Mouse (Mus musculus) kidney, postnatal 0 days (tissue): ENCODE measurements at regions not wholly inside any gene's neighbourhood (a gene's known extent, or its start where the extent isn't known, plus 50 kb on each side); places are given as distances from the start of the nearest gene placed in this dataset.

ENCODE experiments used
- ATAC-seq: fragments of 200-750 bp; cut with Nextera tagmentation; replicated peaks from 2 replicates; pipeline ENCODE4 v1.8.0; 2017; ENCODE audit warnings: low read depth, moderate number of reproducible peaks, moderate TSS enrichment, moderate library complexity; ENCODE audit not compliant: low FRiP score
- DNase-seq: peaks from one replicate; pipeline ENCODE4 v3.0.0-alpha.2; 2016; ENCODE audit warnings: low spot score
- H3K27ac ChIP-seq: fragments of 300-500 bp; sonication (generic); 2 replicates; pipeline ENCODE4 v1.5.1; 2014; ENCODE audit warnings: mild to moderate bottlenecking
- H3K27me3 ChIP-seq: fragments of 300-500 bp; sonication (generic); 2 replicates; pipeline ENCODE4 v1.6.1; 2014; ENCODE audit warnings: low read length, mixed read lengths; ENCODE audit not compliant: insufficient read depth
- H3K36me3 ChIP-seq: fragments of 300-500 bp; sonication (generic); 2 replicates; pipeline ENCODE4 v1.6.1; 2014; ENCODE audit warnings: low read length, mixed read lengths; ENCODE audit not compliant: insufficient read depth
- H3K4me1 ChIP-seq: fragments of 300-500 bp; sonication (generic); replicated peaks from 2 replicates; pipeline ENCODE4 v1.6.1; 2014; ENCODE audit warnings: antibody characterized with exemption, low read length, mixed read lengths; ENCODE audit not compliant: insufficient read depth
- H3K4me2 ChIP-seq: fragments of 300-500 bp; sonication (generic); 2 replicates; pipeline ENCODE4 v1.6.1; 2014; ENCODE audit warnings: mild to moderate bottlenecking, low read length, moderate library complexity, mixed read lengths
- H3K4me3 ChIP-seq: fragments of 300-500 bp; sonication (generic); replicated peaks from 2 replicates; pipeline ENCODE4 v1.5.1; 2014; ENCODE audit warnings: low read depth, low read length
- H3K9ac ChIP-seq: fragments of 300-500 bp; sonication (generic); 2 replicates; pipeline ENCODE4 v1.6.1; 2014; ENCODE audit warnings: low read depth, low read length
- H3K9me3 ChIP-seq: fragments of 300-500 bp; sonication (generic); replicated peaks from 2 replicates; pipeline ENCODE4 v1.6.1; 2016; ENCODE audit warnings: low read length, inconsistent platforms, mixed read lengths
- CTCF ChIP-seq: IDR thresholded peaks from 2 replicates; pipeline ENCODE4 v1.5.1; 2016; ENCODE audit warnings: antibody characterized with exemption, low read depth, mild to moderate bottlenecking, moderate library complexity
- WGBS: fragments of 180-500 bp; shearing (Covaris S2); extraction: QIAGEN DNeasy Blood & Tissue Kit; methylation state at CpG from one replicate; pipeline ENCODE4 v1.1.7; 2014; 5-methylcytosine and 5-hydroxymethylcytosine counted together

DNA sequence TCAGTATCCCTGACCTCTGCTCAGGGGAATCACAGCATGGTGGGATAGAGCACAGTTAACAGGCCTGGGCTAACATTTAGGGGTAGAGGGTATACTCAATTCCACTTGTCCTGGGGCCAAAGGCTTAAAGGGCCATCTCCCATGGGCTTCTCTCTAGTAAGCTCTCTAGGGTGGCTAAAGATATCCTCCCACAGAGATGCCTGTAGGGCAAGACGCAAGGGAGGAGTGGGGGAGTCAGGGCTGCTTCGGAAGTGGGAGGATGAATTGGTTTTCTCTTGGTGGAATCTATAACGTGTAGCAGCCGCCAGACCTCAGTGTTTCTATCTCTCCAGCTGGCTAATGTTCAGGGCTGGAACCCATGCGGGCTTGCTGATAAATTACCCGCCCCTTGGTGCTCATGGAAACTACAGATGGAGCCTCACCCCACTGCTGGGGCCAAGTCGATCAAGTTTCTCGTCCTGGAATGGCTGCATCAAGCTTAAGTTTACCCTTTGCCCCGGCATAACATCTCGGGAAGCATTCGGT is 275.0 kb downstream of the Ajap1 start:
- H3K4me3 ChIP-seq = no peak overlapping the region
- H3K9ac ChIP-seq = no peak overlapping the region
- no peak overlapping the region for H3K27ac ChIP-seq
- no peaks in the 10 kb centered on the region for H3K27me3 ChIP-seq
- WGBS = 18% methylated on average over 11 of the region's 11 CpGs
- ATAC-seq (peak; percentile 46; the same call in 1 of the 2 replicates), DNase-seq (peak; percentile 87)
- H3K4me2 ChIP-seq = no peak overlapping the region
- H3K36me3 ChIP-seq = no peaks in the 10 kb centered on the region
- 0 out of 2 replicates have a peak, but pooled peaks cover 3% of the 10 kb centered on the region for H3K4me1 ChIP-seq
- H3K9me3 ChIP-seq = no peaks in the 10 kb centered on the region
- no peak for TF ChIP-seq CTCF

DNA sequence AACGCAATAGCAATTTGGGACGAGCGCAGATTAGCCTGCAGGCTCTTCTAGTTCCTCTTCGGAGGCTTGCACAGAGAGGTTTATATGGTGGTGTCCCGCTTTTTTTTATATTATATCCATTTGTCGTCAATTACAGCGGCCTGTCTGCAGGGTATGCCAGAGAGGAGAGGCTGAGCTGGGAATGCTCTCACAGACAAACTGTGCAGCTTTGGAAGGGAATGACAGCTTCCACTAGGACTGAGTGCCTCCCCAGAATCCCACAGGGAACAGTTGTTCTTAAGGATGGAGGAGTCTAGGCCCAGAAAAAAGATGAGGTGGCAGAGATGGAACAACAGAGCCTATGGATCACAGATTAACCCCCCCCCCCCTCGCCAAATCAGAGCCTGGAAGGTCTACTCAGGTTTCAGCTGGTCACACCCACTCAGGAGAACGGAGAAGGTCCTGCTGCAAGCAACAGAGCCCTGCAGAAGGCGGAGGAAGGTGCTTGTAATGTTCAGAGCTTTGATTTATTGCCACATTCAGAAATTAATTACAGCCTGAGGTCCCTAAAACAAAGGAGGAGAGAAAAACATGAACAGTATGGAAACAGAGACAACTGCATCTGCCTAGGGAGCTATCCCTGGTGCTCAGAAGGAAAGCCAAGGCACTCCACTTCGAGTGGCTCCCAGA is 275.7 kb downstream of the Ajap1 start:
- no peak for TF ChIP-seq CTCF
- 0 out of 2 replicates have a peak, but pooled peaks cover 3% of the 10 kb centered on the region for H3K4me1 ChIP-seq
- H3K9me3 ChIP-seq = no peaks in the 10 kb centered on the region
- H3K27me3 ChIP-seq = no peaks in the 10 kb centered on the region
- DNase-seq = peak; percentile 89
- no peak overlapping the region for H3K9ac ChIP-seq
- WGBS = 28% methylated on average over 11 of the region's 11 CpGs
- H3K4me3 ChIP-seq = no peak overlapping the region
- peak; percentile 59; the same call in 1 of the 2 replicates for ATAC-seq
- 0 out of 2 replicates have a peak overlapping the region, but pooled peaks have one; percentile 19 for H3K27ac ChIP-seq
- no peak overlapping the region for H3K4me2 ChIP-seq
- no peaks in the 10 kb centered on the region for H3K36me3 ChIP-seq

DNA sequence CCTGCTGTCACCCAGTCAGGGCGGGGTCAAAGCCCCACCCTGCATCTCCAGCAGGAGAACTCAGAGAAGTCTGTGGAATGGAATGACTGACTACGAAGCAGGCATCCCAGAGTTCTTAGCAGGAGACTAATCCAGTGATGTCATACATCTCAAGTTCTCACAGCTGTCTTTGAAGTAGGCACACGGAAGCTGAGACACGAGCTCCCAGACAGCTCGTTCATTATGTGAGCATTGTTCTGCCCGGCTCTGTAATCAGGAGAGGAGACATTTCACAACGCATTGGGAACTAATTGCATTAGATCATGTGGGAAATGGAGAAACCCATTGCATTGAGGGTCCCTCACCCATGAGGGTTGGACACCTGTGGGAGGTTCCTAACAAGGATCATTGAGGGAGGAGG is 277.8 kb downstream of the Ajap1 start:
- Histone ChIP-seq H3K9me3 (no peaks in the 10 kb centered on the region), H3K9ac (no peak overlapping the region), H3K27ac (no peak overlapping the region), H3K4me2 (no peak overlapping the region), H3K36me3 (no peaks in the 10 kb centered on the region), H3K27me3 (no peaks in the 10 kb centered on the region), H3K4me1 (0 out of 2 replicates have a peak, but pooled peaks cover 3% of the 10 kb centered on the region), H3K4me3 (no peak overlapping the region)
- DNase-seq = no peak
- no peak for ATAC-seq
- no peak for TF ChIP-seq CTCF
- WGBS = 23% methylated on average over 7 of the region's 7 CpGs

- Histone ChIP-seq H3K4me1 (no peaks in the 10 kb centered on the region), H3K27me3 (no peaks in the 10 kb centered on the region), H3K4me2 (no peak overlapping the region), H3K9ac (no peak overlapping the region), H3K36me3 (no peaks in the 10 kb centered on the region), H3K9me3 (no peaks in the 10 kb centered on the region), H3K4me3 (no peak overlapping the region), H3K27ac (no peak overlapping the region)
- no peak for TF ChIP-seq CTCF
- DNase-seq (no peak), ATAC-seq (no peak)
- 84% methylated on average over 20 of the region's 20 CpGs for WGBS
These were observed 281.5 kb downstream of the Ajap1 start for GRCm38 (mm10) chr4:153200799-153201770.

GRCm38 (mm10) chr4:153189485-153189884 is 293.1 kb downstream of the Ajap1 start:
- WGBS = 7% methylated on average over 8 of the region's 8 CpGs
- no peak overlapping the region for H3K4me3 ChIP-seq
- no peak for TF ChIP-seq CTCF
- no peaks in the 10 kb centered on the region for H3K4me1 ChIP-seq
- no peaks in the 10 kb centered on the region for H3K27me3 ChIP-seq
- ATAC-seq (peak; percentile 36; the same call in 1 of the 2 replicates), DNase-seq (peak; percentile 91)
- H3K9me3 ChIP-seq = no peaks in the 10 kb centered on the region
- no peaks in the 10 kb centered on the region for H3K36me3 ChIP-seq
- H3K4me2 ChIP-seq = no peak overlapping the region
- H3K9ac ChIP-seq = no peak overlapping the region
- H3K27ac ChIP-seq = no peak overlapping the region

- no peak for DNase-seq
These were observed 294.0 kb downstream of the Ajap1 start for GRCm38 (mm10) chr4:153188504-153189031.

More at GRCm38 (mm10) chr4:153188504-153189031, 294.0 kb downstream of the Ajap1 start:
- Histone ChIP-seq H3K4me1 (no peaks in the 10 kb centered on the region), H3K27me3 (no peaks in the 10 kb centered on the region), H3K27ac (no peak overlapping the region), H3K4me3 (no peak overlapping the region), H3K36me3 (no peaks in the 10 kb centered on the region), H3K4me2 (no peak overlapping the region), H3K9ac (no peak overlapping the region), H3K9me3 (no peaks in the 10 kb centered on the region)
- ATAC-seq = no peak
- under 1% methylated on average over 17 of the region's 17 CpGs for WGBS
- no peak for TF ChIP-seq CTCF
